Mouse (Mus musculus) midbrain, embryonic 15.5 days (tissue): ENCODE measurements around the gene Rplp0. TPM values are rescaled to one million over a fixed set of nuclear protein-coding genes. Genes with fewer than 3 reads are reported as not detected.

Experiments
- ATAC-seq: fragments of 200-750 bp; cut with Nextera tagmentation; replicated peaks from 2 replicates; pipeline ENCODE4 v1.8.0; 2017; ENCODE audit warnings: moderate TSS enrichment
- H3K27ac ChIP-seq: fragments of 300-500 bp; sonication (generic); 2 replicates; pipeline ENCODE4 v1.5.1; 2015; ENCODE audit warnings: mild to moderate bottlenecking, inconsistent platforms
- H3K27me3 ChIP-seq: fragments of 300-500 bp; sonication (generic); replicated peaks from 2 replicates; pipeline ENCODE4 v1.6.1; 2015; ENCODE audit warnings: inconsistent platforms
- H3K36me3 ChIP-seq: fragments of 300-500 bp; sonication (generic); replicated peaks from 2 replicates; pipeline ENCODE4 v1.6.1; 2015; ENCODE audit warnings: inconsistent platforms
- H3K4me1 ChIP-seq: fragments of 300-500 bp; sonication (generic); 2 replicates; pipeline ENCODE4 v1.6.1; 2015; ENCODE audit warnings: inconsistent platforms
- H3K4me2 ChIP-seq: fragments of 300-500 bp; sonication (generic); 2 replicates; pipeline ENCODE4 v1.6.1; 2015; ENCODE audit warnings: inconsistent platforms, mild to moderate bottlenecking, moderate library complexity
- H3K4me3 ChIP-seq: fragments of 300-500 bp; sonication (generic); 2 replicates; pipeline ENCODE4 v1.5.1; 2015; ENCODE audit warnings: mild to moderate bottlenecking, inconsistent platforms
- H3K9ac ChIP-seq: fragments of 300-500 bp; sonication (generic); 2 replicates; pipeline ENCODE4 v1.6.1; 2015; ENCODE audit warnings: mild to moderate bottlenecking, inconsistent platforms
- H3K9me3 ChIP-seq: fragments of 300-500 bp; sonication (generic); 2 replicates; pipeline ENCODE4 v1.6.1; 2016; ENCODE audit warnings: inconsistent platforms
- WGBS: fragments of 180-500 bp; shearing (Covaris S2); methylation state at CpG from one replicate; pipeline ENCODE4 v1.1.7; 2015; ENCODE audit warnings: mixed read lengths; 5-methylcytosine and 5-hydroxymethylcytosine counted together
- microRNA-seq: library from miRNA; unstranded; fragments of <30 nt; microRNA quantifications from one replicate; pipeline ENCODE4, GENCODE M21; 2016
- polyA plus RNA-seq: library from polyadenylated mRNA; unstranded; fragments of >200 nt; fragmentation: Nextera tagmentation; extraction: Ambion mirVana; gene quantifications from 2 replicates; pipeline ENCODE4 v1.2.1, GENCODE M21; 2015

The Rplp0 gene
- polyA plus RNA-seq, 1 experiment from 2014 or later = 811 TPM

DNA sequence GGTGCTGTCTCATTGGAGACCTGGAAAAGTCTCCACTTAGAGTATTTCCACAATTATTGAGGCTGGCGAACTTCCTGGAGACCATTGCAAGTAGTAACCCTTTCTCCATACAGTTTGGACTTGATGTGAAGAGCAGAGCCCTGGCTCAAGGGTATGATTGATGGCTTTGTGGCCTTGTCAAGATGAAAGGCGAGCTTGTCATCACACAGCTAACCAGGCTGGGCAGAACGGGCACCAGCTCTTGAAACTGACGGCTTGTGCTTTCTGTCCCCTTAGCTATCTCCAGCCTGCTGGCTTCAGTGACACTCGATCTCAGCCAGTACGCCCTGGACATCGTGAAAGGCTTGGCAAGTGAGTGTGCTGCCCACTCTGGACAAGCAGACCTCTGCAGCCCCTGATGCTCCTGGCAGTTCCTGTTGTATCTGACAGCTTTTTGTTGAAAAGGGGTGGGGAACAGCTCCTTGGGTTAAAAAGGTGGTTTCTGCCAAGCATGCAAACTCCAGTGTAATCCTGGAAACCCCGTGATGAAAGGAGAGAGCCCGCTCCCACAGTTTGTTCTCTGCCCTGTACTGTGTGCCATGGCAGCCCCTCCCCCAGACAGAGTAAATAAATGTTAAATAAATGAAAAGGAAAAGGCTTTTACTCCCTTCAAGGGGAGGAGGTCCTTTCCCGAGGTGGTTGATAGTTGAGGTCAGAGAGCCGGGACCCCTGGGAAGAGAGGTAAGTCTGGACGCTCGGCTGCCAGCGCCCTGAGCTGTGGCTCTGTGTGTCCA is 21.1 kb downstream of the Rplp0 start:
- Histone ChIP-seq H3K27ac (no peak overlapping the region), H3K36me3 (peaks cover 88% of the 10 kb centered on the region), H3K4me1 (no peaks in the 10 kb centered on the region), H3K4me2 (no peak overlapping the region), H3K27me3 (no peaks in the 10 kb centered on the region), H3K4me3 (no peak overlapping the region), H3K9ac (no peak overlapping the region), H3K9me3 (peaks cover 4% of the 10 kb centered on the region)
- ATAC-seq = no peak
- WGBS = 93% methylated on average over 14 of the region's 14 CpGs

DNA sequence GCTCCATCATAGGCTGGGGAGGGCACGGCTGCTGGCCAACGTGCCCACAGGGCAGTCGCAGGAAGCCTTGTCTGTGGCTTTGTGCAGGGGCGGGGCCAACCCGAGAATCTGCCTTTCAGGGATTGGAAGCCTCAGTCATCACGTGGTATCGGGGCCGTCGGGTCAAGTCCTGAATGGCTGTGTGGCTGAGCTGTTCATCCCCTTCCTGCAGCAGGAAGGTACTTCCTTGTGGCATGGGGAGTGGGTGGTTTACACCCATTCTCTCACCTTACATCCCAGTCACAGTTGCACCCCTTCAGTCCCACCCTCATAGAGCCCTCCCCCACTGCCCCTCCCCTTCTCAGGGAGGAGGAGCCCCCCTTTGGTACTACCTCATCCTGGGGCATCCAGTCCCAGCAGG is 22.4 kb downstream of the Rplp0 start:
- Histone ChIP-seq H3K4me2 (no peak overlapping the region), H3K36me3 (peaks cover 89% of the 10 kb centered on the region), H3K4me1 (no peaks in the 10 kb centered on the region), H3K4me3 (no peak overlapping the region), H3K9ac (no peak overlapping the region), H3K27me3 (no peaks in the 10 kb centered on the region), H3K9me3 (peaks cover 4% of the 10 kb centered on the region), H3K27ac (no peak overlapping the region)
- WGBS = 92% methylated on average over 9 of the region's 9 CpGs
- no peak for ATAC-seq

DNA sequence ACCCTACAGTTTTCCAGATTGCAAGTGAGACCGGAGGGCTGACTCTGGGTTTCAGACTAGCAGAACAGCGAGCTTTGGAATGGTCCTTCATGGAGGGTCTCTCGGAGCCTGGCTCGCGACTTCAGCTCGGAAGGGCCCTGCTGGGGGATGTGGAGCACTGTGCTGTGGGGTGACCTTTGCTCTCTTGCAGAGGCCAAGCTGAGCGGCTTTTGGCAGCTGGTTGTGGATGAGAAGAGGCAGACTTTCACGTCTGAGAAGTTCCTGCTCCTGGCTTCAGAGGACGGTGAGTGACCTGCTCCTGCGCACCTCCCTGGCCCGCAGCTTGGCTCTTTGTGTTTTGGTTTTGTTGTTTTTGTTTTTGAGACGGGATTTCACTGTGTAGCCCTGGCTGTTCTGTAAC is 26.3 kb downstream of the Rplp0 start:
- no peaks in the 10 kb centered on the region for H3K27me3 ChIP-seq
- H3K9ac ChIP-seq = no peak overlapping the region
- H3K4me1 ChIP-seq = no peaks in the 10 kb centered on the region
- 93% methylated on average over 12 of the region's 12 CpGs for WGBS
- H3K4me2 ChIP-seq = no peak overlapping the region
- peaks cover 79% of the 10 kb centered on the region for H3K36me3 ChIP-seq
- H3K27ac ChIP-seq = no peak overlapping the region
- peaks cover 4% of the 10 kb centered on the region for H3K9me3 ChIP-seq
- H3K4me3 ChIP-seq = no peak overlapping the region
- ATAC-seq = no peak

DNA sequence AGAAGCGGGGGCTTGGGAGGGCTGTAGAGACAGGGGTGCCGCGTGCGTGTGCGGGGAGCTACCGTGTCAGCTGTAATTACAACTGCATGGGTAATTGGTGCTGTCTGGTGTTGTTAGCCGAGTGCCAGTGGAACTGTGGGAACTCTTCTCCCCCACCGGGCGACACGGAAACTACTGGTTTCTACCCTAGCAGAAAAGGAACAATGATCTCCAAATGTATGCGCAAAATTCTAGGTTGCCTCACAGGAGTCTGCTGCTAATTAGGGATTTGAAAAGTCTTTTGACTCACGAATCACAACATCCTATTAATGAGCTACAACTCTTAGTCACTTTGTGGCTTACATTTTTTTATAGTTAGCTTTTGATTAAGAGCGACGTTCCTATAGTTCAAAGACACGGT is 26.9 kb downstream of the Rplp0 start:
- ATAC-seq = no peak
- peaks cover 79% of the 10 kb centered on the region for H3K36me3 ChIP-seq
- H3K9me3 ChIP-seq = peaks cover 4% of the 10 kb centered on the region
- no peak overlapping the region for H3K4me2 ChIP-seq
- H3K4me3 ChIP-seq = no peak overlapping the region
- WGBS = 64% methylated on average over 15 of the region's 15 CpGs
- H3K27ac ChIP-seq = no peak overlapping the region
- H3K9ac ChIP-seq = no peak overlapping the region
- H3K27me3 ChIP-seq = no peaks in the 10 kb centered on the region
- no peaks in the 10 kb centered on the region for H3K4me1 ChIP-seq

DNA sequence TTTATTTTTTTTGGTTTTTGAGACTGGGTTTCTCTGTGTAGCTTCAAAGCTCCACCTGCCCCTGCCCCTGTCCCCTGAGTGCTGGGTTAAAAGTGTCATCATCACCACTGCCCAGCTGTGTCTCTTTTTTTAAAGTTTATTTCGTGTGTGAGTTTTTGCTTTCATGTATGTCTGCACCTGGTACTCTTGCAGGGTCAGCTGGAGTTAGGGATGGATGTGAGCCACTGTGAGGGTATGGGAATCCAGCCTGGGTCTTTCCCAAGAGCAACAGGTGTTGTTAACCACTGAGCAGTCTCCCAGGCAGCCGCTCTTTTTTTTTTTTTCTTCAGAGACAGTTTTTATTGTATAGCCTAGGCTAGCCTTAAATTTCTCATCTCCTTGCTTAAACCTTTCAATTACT is 27.5 kb downstream of the Rplp0 start:
- 86% methylated on average over 2 of the region's 2 CpGs for WGBS
- H3K9me3 ChIP-seq = peaks cover 4% of the 10 kb centered on the region
- H3K27ac ChIP-seq = no peak overlapping the region
- H3K27me3 ChIP-seq = no peaks in the 10 kb centered on the region
- H3K4me3 ChIP-seq = no peak overlapping the region
- no peak overlapping the region for H3K4me2 ChIP-seq
- no peak for ATAC-seq
- no peaks in the 10 kb centered on the region for H3K4me1 ChIP-seq
- H3K9ac ChIP-seq = no peak overlapping the region
- H3K36me3 ChIP-seq = peaks cover 79% of the 10 kb centered on the region

DNA sequence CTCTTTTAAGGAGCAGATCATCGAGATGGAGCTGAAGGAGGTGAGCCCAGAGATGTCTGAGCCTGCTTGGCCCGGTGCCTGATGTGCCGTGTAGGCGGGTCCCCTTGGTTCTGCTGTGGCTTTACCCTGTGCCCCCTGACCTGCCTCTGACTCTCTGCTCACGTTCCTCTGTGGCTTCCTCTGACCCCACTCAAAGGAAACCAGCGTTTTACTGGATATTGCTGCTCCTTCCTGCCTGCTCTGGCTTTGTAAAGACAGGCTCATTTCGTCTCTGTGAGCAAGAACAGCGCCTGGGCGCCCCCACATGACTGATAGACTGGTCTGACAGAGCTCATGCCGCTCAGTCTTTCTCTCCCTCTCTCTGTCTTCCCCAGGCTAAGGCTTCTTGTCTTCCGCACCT is 31.8 kb downstream of the Rplp0 start:
- no peak for ATAC-seq
- H3K9ac ChIP-seq = no peak overlapping the region
- H3K4me2 ChIP-seq = no peak overlapping the region
- H3K27me3 ChIP-seq = no peaks in the 10 kb centered on the region
- H3K27ac ChIP-seq = no peak overlapping the region
- no peak overlapping the region for H3K4me3 ChIP-seq
- no peaks in the 10 kb centered on the region for H3K4me1 ChIP-seq
- no peaks in the 10 kb centered on the region for H3K9me3 ChIP-seq
- peaks cover 72% of the 10 kb centered on the region for H3K36me3 ChIP-seq
- WGBS = 86% methylated on average over 11 of the region's 11 CpGs

DNA sequence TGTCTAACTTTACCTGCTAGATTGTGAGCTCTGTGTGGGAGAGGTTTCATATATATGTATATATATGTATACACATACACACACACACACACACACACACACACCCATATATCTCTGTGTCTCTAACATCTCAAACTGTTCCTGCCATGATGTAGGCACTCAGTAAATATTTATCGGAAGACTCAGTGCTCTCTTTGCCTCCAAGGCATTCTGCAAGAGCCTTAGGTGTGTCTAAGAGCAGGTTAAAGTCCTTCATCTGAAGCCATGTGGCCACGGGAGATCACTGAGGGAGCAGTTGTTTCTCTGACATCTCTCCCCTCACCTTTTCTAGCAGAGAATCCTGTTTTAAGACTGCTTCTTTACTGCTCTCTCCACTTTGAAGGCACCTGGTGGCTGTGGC is 32.2 kb downstream of the Rplp0 start:
- no peak overlapping the region for H3K4me2 ChIP-seq
- H3K27ac ChIP-seq = no peak overlapping the region
- 98% methylated on average over 2 of the region's 2 CpGs for WGBS
- no peak overlapping the region for H3K9ac ChIP-seq
- no peaks in the 10 kb centered on the region for H3K27me3 ChIP-seq
- peaks cover 72% of the 10 kb centered on the region for H3K36me3 ChIP-seq
- ATAC-seq = no peak
- no peak overlapping the region for H3K4me3 ChIP-seq
- H3K4me1 ChIP-seq = no peaks in the 10 kb centered on the region
- no peaks in the 10 kb centered on the region for H3K9me3 ChIP-seq

DNA sequence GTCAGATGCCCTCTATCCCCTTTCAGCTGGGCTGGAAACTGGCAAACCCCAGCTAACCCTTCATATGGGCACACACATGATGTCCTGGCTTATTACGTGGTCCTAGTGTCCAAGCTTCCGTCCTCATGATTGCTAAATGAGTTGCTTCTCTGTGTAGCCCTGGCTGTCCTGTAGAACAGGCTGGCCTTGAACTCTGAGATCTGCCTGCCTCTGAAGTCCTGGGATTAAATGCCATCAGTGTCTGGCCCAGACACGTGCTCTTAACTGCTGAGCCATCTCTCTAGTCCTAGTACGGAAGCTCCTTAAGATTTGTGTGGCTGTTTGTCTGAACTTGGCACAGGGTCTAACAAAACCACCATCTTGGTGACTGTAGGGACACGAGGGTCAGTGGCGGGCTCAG is 44.3 kb downstream of the Rplp0 start:
- H3K4me3 ChIP-seq = no peak overlapping the region
- no peaks in the 10 kb centered on the region for H3K4me1 ChIP-seq
- H3K9me3 ChIP-seq = no peaks in the 10 kb centered on the region
- no peak for ATAC-seq
- H3K36me3 ChIP-seq = peaks cover 61% of the 10 kb centered on the region
- no peaks in the 10 kb centered on the region for H3K27me3 ChIP-seq
- H3K27ac ChIP-seq = no peak overlapping the region
- H3K9ac ChIP-seq = no peak overlapping the region
- H3K4me2 ChIP-seq = no peak overlapping the region
- WGBS = 97% methylated on average over 6 of the region's 6 CpGs

DNA sequence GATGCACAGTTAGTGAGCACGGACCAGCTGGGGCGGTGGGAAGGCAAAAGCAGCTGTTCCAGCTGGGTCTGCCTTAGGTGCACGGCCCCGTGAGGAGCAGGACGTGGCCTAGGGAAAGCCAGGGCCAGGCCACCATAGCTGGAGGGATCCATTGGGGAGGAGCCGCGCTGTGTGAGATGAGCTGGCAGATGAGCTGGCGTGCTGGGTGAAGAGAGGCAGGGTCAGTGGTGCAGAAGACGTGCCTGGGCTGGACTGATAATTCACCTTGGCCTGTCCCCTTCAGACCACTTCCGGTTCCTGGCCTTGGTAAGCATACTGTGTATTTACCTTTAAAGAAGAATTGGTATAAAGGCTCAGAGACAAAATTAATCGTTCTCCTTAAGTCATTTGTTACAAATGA is 52.3 kb downstream of the Rplp0 start:
- Histone ChIP-seq H3K27ac (no peak overlapping the region), H3K9ac (no peak overlapping the region), H3K4me1 (no peaks in the 10 kb centered on the region), H3K4me2 (no peak overlapping the region), H3K4me3 (no peak overlapping the region), H3K36me3 (peaks cover 86% of the 10 kb centered on the region), H3K9me3 (no peaks in the 10 kb centered on the region), H3K27me3 (no peaks in the 10 kb centered on the region)
- ATAC-seq = no peak
- 91% methylated on average over 11 of the region's 11 CpGs for WGBS

Small RNA genes within 50 kb of the gene (microRNA-seq; reads per million reads assigned to microRNA genes)
- gene Mir7029 = not detected

Other genes with a start within 250 kb of the Rplp0 start
- 142 and 146 TPM in 2 replicates for gene Srsf9, start 232.3 kb upstream of the Rplp0 start, polyA plus RNA-seq
- 35.6 and 39.4 TPM in 2 replicates for gene Gatc, start 218.3 kb upstream of the Rplp0 start, polyA plus RNA-seq
- 49.3 and 49.6 TPM in 2 replicates for gene Triap1, start 218.2 kb upstream of the Rplp0 start, polyA plus RNA-seq
- gene Cox6a1, start 210.5 kb upstream of the Rplp0 start, polyA plus RNA-seq = 1,062 and 1,092 TPM in 2 replicates
- gene Msi1, start 129.9 kb upstream of the Rplp0 start, polyA plus RNA-seq = 65.9 and 66.3 TPM in 2 replicates
- gene Pla2g1b, start 93.2 kb upstream of the Rplp0 start, polyA plus RNA-seq = not detected in 2 replicates
- 31.6 and 32.6 TPM in 2 replicates for gene Sirt4, start 74.7 kb upstream of the Rplp0 start, polyA plus RNA-seq
- gene Pxn, start 52.8 kb upstream of the Rplp0 start, polyA plus RNA-seq = 20.4 and 20.9 TPM in 2 replicates
- 48.3 and 53.4 TPM in 2 replicates for gene Gcn1l1, start 5.8 kb downstream of the Rplp0 start, polyA plus RNA-seq
- 18.7 and 19.2 TPM in 2 replicates for gene Rab35, start 72.4 kb downstream of the Rplp0 start, polyA plus RNA-seq
- gene Bicdl1, start 172.2 kb downstream of the Rplp0 start, polyA plus RNA-seq = 47.2 and 47.5 TPM in 2 replicates